In genomic region chr2:93418396-93418795, GRCm38 (mm10) we compare ENCODE assay signal across 9 mouse cellular contexts. TPM values are rescaled to one million over a fixed set of nuclear protein-coding genes. Genes with fewer than 3 reads are reported as not detected.
A peak's percentile ranks its signal among the peaks of the same experiment; 100 is the strongest.
DNase-seq lines count a peak whose midpoint lies in the region; ATAC-seq lines count a peak whose summit lies in the region.
"Had no signal": no experiment of that assay in that cellular context is flagged by ENCODE, and none has a peak within 500 bp of the region (broad histone marks: within the 10 kb centered on the region; RNA-seq: fewer than 3 reads in every experiment).

No protein-coding gene starts in this region.

- no peaks in the 10 kb centered on the region for H3K4me1 ChIP-seq in forebrain, embryonic 16.5 days (replicated peaks; ENCODE audit: control insufficient read depth, insufficient read depth, low read length)
- peaks cover 27% of the 10 kb centered on the region for H3K4me1 ChIP-seq in hindbrain, embryonic 10.5 days (replicated peaks)

- H3K27ac ChIP-seq in forebrain, embryonic 16.5 days (ENCODE audit: low read length): no peak overlapping the region
- peak overlapping the region; percentile 64 for H3K27ac ChIP-seq in hindbrain, embryonic 10.5 days
- H3K27ac ChIP-seq: macrophage had no signal

- peak; percentile 68 for ATAC-seq in forebrain, embryonic 16.5 days

- 11% methylated on average over 8 of the region's 8 CpGs for WGBS in forebrain, embryonic 16.5 days
- WGBS in hindbrain, embryonic 10.5 days: 7% methylated on average over 8 of the region's 8 CpGs

- H3K9me3 ChIP-seq in forebrain, embryonic 16.5 days (ENCODE audit: control insufficient read depth, low read length): no peaks in the 10 kb centered on the region
- H3K9me3 ChIP-seq in hindbrain, embryonic 10.5 days: no peaks in the 10 kb centered on the region

- H3K27me3 ChIP-seq in forebrain, embryonic 16.5 days (replicated peaks; ENCODE audit: control insufficient read depth, insufficient read depth, low read length): no peaks in the 10 kb centered on the region
- peaks cover 44% of the 10 kb centered on the region for H3K27me3 ChIP-seq in hindbrain, embryonic 10.5 days (ENCODE audit: insufficient read depth, poor library complexity, severe bottlenecking)

- H3K4me3 ChIP-seq in forebrain, embryonic 16.5 days (replicated peaks; ENCODE audit: low read length): no peak overlapping the region
- no peak overlapping the region for H3K4me3 ChIP-seq in hindbrain, embryonic 10.5 days

- DNase-seq in MN1 (ENCODE audit: low spot score): peak; percentile 87
- DNase-seq in cerebellum, adult 18-20 months: peak; percentile 85 to 91
- DNase-seq in hindbrain, embryonic 10.5 days (ENCODE audit: low spot score): peak; percentile 86
- DNase-seq in layer of hippocampus, adult 9-11 months: peak; percentile 64
- peak; percentile 87 for DNase-seq in lung, postnatal 10 days
- peak; percentile 92 for DNase-seq in retina, embryonic 14.5 days (ENCODE audit: low spot score)
- DNase-seq in thymus, postnatal 36 days: peak; percentile 74

- no peaks in the 10 kb centered on the region for H3K36me3 ChIP-seq in forebrain, embryonic 16.5 days (ENCODE audit: control insufficient read depth, insufficient read depth)
- H3K36me3 ChIP-seq in hindbrain, embryonic 10.5 days: no peaks in the 10 kb centered on the region

- no peak overlapping the region for H3K9ac ChIP-seq in forebrain, embryonic 16.5 days (replicated peaks; ENCODE audit: low read depth, low read length)

- no peak overlapping the region for H3K4me2 ChIP-seq in forebrain, embryonic 16.5 days (ENCODE audit: low read length)

RNA-seq across cellular contexts. Expression of gene Cd82, which starts 44.5 kb away (rescaled TPM):
- polyA plus RNA-seq in forebrain, embryonic 16.5 days (2015; fragmentation: Nextera tagmentation; extraction: Ambion mirVana): 18.3 and 22.1 TPM in 2 replicates
- polyA plus RNA-seq in hindbrain, embryonic 10.5 days (2016; fragmentation: Nextera tagmentation; extraction: Ambion mirVana): 6.2 and 10.3 TPM in 2 replicates
